Mouse (Mus musculus): ENCODE data around the gene Gm10065. TPM values are rescaled to one million over a fixed set of nuclear protein-coding genes. Genes with fewer than 3 reads are reported as not detected.
A peak's percentile ranks its signal among the peaks of the same experiment; 100 is the strongest.

Gene Gm10065
- polyA plus RNA-seq, 1 experiment from 2014 or later: not detected

- no peak overlapping the region for H3K4me2 ChIP-seq (ENCODE audit: low read depth, low read length)
- H3K4me1 ChIP-seq (ENCODE audit: control insufficient read depth, insufficient read depth, low read length): no peaks in the 10 kb centered on the region
- DNase-seq (ENCODE audit: low spot score): no peak
- H3K9me3 ChIP-seq (replicated peaks; ENCODE audit: control insufficient read depth, low read length): no peaks in the 10 kb centered on the region
- no peak overlapping the region for H3K27ac ChIP-seq (replicated peaks; ENCODE audit: low read depth, low read length)
- no peaks in the 10 kb centered on the region for H3K27me3 ChIP-seq (ENCODE audit: control insufficient read depth, insufficient read depth, low read length)
- 77% methylated on average over 16 of the region's 16 CpGs for WGBS
- H3K36me3 ChIP-seq (replicated peaks; ENCODE audit: control insufficient read depth, insufficient read depth, low read depth, low read length): peaks cover 3% of the 10 kb centered on the region
- no peak overlapping the region for H3K9ac ChIP-seq (replicated peaks; ENCODE audit: low read length)
- H3K4me3 ChIP-seq (ENCODE audit: low read depth, low read length): no peak overlapping the region
- ATAC-seq (replicated peaks; ENCODE audit: insufficient number of reproducible peaks, low FRiP score, low TSS enrichment, low read depth): no peak
These were observed 31.2 kb downstream of the Gm10065 start for GRCm38 (mm10) chr13:21447856-21448614.

DNA sequence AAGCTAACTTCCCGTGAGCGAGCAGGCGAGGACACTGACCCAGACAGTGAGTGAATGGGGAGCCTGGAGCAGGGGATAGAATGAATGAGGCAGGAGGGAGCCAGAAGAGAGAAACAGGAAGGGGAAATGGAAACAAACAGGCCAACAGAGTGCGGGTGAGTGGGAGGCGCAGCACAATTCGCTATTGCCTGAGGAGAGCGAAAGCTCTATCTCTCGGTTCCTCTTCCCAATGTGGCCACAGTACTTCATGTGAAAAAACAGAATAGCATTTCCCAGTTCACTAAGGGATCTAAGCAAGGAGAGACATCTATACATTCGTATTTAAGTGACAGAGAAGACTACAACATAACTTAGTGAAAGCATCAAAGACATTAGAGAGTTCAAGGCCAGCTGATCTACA lies 32.4 kb downstream of the Gm10065 start:
- H3K4me1 ChIP-seq (ENCODE audit: control insufficient read depth, insufficient read depth, low read length): no peaks in the 10 kb centered on the region
- H3K9ac ChIP-seq (replicated peaks; ENCODE audit: low read length): no peak overlapping the region
- no peaks in the 10 kb centered on the region for H3K9me3 ChIP-seq (replicated peaks; ENCODE audit: control insufficient read depth, low read length)
- peaks cover 3% of the 10 kb centered on the region for H3K36me3 ChIP-seq (replicated peaks; ENCODE audit: control insufficient read depth, insufficient read depth, low read depth, low read length)
- no peak overlapping the region for H3K27ac ChIP-seq (replicated peaks; ENCODE audit: low read depth, low read length)
- 90% methylated on average over 9 of the region's 9 CpGs for WGBS
- no peak for DNase-seq (ENCODE audit: low spot score)
- no peak for ATAC-seq (replicated peaks; ENCODE audit: insufficient number of reproducible peaks, low FRiP score, low TSS enrichment, low read depth)
- H3K4me3 ChIP-seq (ENCODE audit: low read depth, low read length): no peak overlapping the region
- H3K4me2 ChIP-seq (ENCODE audit: low read depth, low read length): no peak overlapping the region
- no peaks in the 10 kb centered on the region for H3K27me3 ChIP-seq (ENCODE audit: control insufficient read depth, insufficient read depth, low read length)

DNA sequence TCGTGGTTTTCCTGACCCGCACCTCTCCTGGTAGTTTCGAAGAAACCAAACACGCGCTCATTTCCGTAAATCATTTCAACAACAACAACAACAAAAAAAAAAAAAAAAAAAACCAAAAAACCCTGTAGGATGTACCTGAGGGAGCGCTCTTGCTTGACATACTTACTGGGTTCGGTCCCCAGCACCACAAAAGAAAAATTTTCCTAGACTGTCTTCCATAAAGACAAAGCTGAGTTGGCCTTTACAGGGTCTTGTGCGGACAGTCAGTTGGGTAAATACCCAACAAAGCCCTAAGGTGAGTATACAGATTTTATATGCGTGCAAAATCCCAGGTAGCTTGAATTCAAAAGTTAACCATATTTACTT lies 38.1 kb downstream of the Gm10065 start:
- no peaks in the 10 kb centered on the region for H3K27me3 ChIP-seq (ENCODE audit: control insufficient read depth, insufficient read depth, low read length)
- peak overlapping the region; percentile 79 for H3K9ac ChIP-seq (replicated peaks; ENCODE audit: low read length)
- H3K27ac ChIP-seq (replicated peaks; ENCODE audit: low read depth, low read length): no peak overlapping the region
- H3K4me1 ChIP-seq (ENCODE audit: control insufficient read depth, insufficient read depth, low read length): no peaks in the 10 kb centered on the region
- 15% methylated on average over 10 of the region's 10 CpGs for WGBS
- H3K4me3 ChIP-seq (ENCODE audit: low read depth, low read length): peak overlapping the region; percentile 50
- H3K9me3 ChIP-seq (replicated peaks; ENCODE audit: control insufficient read depth, low read length): no peaks in the 10 kb centered on the region
- peak overlapping the region; percentile 85 for H3K4me2 ChIP-seq (ENCODE audit: low read depth, low read length)
- peak; percentile 14; the same call in 1 of the 2 replicates for ATAC-seq (replicated peaks; ENCODE audit: insufficient number of reproducible peaks, low FRiP score, low TSS enrichment, low read depth)
- peak; percentile 2 for DNase-seq (ENCODE audit: low spot score)
- H3K36me3 ChIP-seq (replicated peaks; ENCODE audit: control insufficient read depth, insufficient read depth, low read depth, low read length): no peaks in the 10 kb centered on the region; the same call in 1 of the 2 replicates

GRCm38 (mm10) chr13:21440503-21441206 lies 38.6 kb downstream of the Gm10065 start, which contains the start of gene Pgbd1:
TSS of gene Pgbd1 (minus strand) at chr13:21441058.
- WGBS: 1% methylated on average over 32 of the region's 32 CpGs
- Histone ChIP-seq H3K36me3 (replicated peaks; ENCODE audit: control insufficient read depth, insufficient read depth, low read depth, low read length) (no peaks in the 10 kb centered on the region; the same call in 1 of the 2 replicates), H3K9ac (replicated peaks; ENCODE audit: low read length) (peak within 1 kb of the TSS; percentile 79), H3K27ac (replicated peaks; ENCODE audit: low read depth, low read length) (peak within 1 kb of the TSS; percentile 47), H3K27me3 (ENCODE audit: control insufficient read depth, insufficient read depth, low read length) (no peaks in the 10 kb centered on the region), H3K4me2 (ENCODE audit: low read depth, low read length) (peak within 1 kb of the TSS; percentile 85), H3K4me1 (ENCODE audit: control insufficient read depth, insufficient read depth, low read length) (no peaks in the 10 kb centered on the region), H3K9me3 (replicated peaks; ENCODE audit: control insufficient read depth, low read length) (no peaks in the 10 kb centered on the region), H3K4me3 (ENCODE audit: low read depth, low read length) (peak within 1 kb of the TSS; percentile 50)
- DNase-seq (ENCODE audit: low spot score) (peak; percentile 83), ATAC-seq (replicated peaks; ENCODE audit: insufficient number of reproducible peaks, low FRiP score, low TSS enrichment, low read depth) (peak; percentile 92)

DNA sequence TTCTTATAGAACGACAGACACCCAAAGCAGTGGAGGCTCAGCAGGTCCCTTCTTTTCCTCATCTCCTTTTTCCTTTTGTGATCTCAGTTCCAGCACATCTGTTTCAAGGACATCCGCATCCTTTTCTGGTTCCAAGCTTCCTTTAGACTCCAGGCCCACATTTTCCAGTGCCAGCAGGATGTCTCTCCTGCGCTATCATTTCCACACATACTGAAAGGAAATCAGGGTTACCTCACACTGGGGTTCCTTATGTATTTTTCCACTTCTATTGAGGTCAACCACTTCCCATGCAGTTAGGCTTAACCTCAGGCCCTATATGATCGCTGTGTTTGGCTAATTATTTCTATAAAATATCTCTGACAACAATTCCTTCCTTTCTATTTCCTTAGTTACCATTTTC lies 43.8 kb downstream of the Gm10065 start:
- no peak overlapping the region for H3K4me3 ChIP-seq (ENCODE audit: low read depth, low read length)
- no peak overlapping the region for H3K27ac ChIP-seq (replicated peaks; ENCODE audit: low read depth, low read length)
- no peaks in the 10 kb centered on the region for H3K4me1 ChIP-seq (ENCODE audit: control insufficient read depth, insufficient read depth, low read length)
- WGBS: 87% methylated on average over 4 of the region's 4 CpGs
- no peak overlapping the region for H3K9ac ChIP-seq (replicated peaks; ENCODE audit: low read length)
- no peaks in the 10 kb centered on the region for H3K36me3 ChIP-seq (replicated peaks; ENCODE audit: control insufficient read depth, insufficient read depth, low read depth, low read length)
- H3K4me2 ChIP-seq (ENCODE audit: low read depth, low read length): no peak overlapping the region
- no peak for DNase-seq (ENCODE audit: low spot score)
- H3K9me3 ChIP-seq (replicated peaks; ENCODE audit: control insufficient read depth, low read length): no peaks in the 10 kb centered on the region
- H3K27me3 ChIP-seq (ENCODE audit: control insufficient read depth, insufficient read depth, low read length): no peaks in the 10 kb centered on the region
- no peak for ATAC-seq (replicated peaks; ENCODE audit: insufficient number of reproducible peaks, low FRiP score, low TSS enrichment, low read depth)

MicroRNAs encoded within 50 kb of the gene (microRNA counts, 519-probe panel; counts per million panel counts)
- 3,768 counts per million, percentile 56 among the panel's probes with 10 or more counts for microRNA mmu-miR-1896

Small RNA genes within 50 kb of the gene (microRNA-seq; reads per million reads assigned to microRNA genes)
- not detected for gene Mir1896 (ENCODE audit: borderline number of aligned reads)

Other genes starting within 250 kb of the Gm10065 start
- not detected in 2 replicates for gene Gpx5, start 186.7 kb downstream of the Gm10065 start, polyA plus RNA-seq (2014; fragmentation: Nextera tagmentation; extraction: Ambion mirVana)
- gene Gpx6, start 167.3 kb downstream of the Gm10065 start, polyA plus RNA-seq (2014; fragmentation: Nextera tagmentation; extraction: Ambion mirVana): 0.41 and 0.67 TPM in 2 replicates
- gene Olfr1367, start 132.5 kb downstream of the Gm10065 start, polyA plus RNA-seq (2014; fragmentation: Nextera tagmentation; extraction: Ambion mirVana): not detected in 2 replicates
- 20.5 and 21.5 TPM in 2 replicates for gene Zscan12, start 116.6 kb downstream of the Gm10065 start, polyA plus RNA-seq (2014; fragmentation: Nextera tagmentation; extraction: Ambion mirVana)
- 84.9 and 89.5 TPM in 2 replicates for gene Zkscan3, start 76.7 kb downstream of the Gm10065 start, polyA plus RNA-seq (2014; fragmentation: Nextera tagmentation; extraction: Ambion mirVana)
- 5.6 and 6.2 TPM in 2 replicates for gene Pgbd1, start 38.4 kb downstream of the Gm10065 start, polyA plus RNA-seq (2014; fragmentation: Nextera tagmentation; extraction: Ambion mirVana)
- 17.9 and 19.3 TPM in 2 replicates for gene Zscan26, start 25.7 kb downstream of the Gm10065 start, polyA plus RNA-seq (2014; fragmentation: Nextera tagmentation; extraction: Ambion mirVana)
- gene Nkapl, start 10.9 kb downstream of the Gm10065 start, polyA plus RNA-seq (2014; fragmentation: Nextera tagmentation; extraction: Ambion mirVana): 1.9 and 3.1 TPM in 2 replicates
- 3.8 and 4.2 TPM in 2 replicates for gene Zkscan4, start 534 bp downstream of the Gm10065 start, polyA plus RNA-seq (2014; fragmentation: Nextera tagmentation; extraction: Ambion mirVana)
- 0.35 and 0.41 TPM in 2 replicates for gene AK157302, start 15.8 kb upstream of the Gm10065 start, polyA plus RNA-seq (2014; fragmentation: Nextera tagmentation; extraction: Ambion mirVana)
- 1.9 and 5.2 TPM in 2 replicates for gene Gm11273, start 22.0 kb upstream of the Gm10065 start, polyA plus RNA-seq (2014; fragmentation: Nextera tagmentation; extraction: Ambion mirVana)
- 8.7 and 11.9 TPM in 2 replicates for gene Zkscan8, start 51.7 kb upstream of the Gm10065 start, polyA plus RNA-seq (2014; fragmentation: Nextera tagmentation; extraction: Ambion mirVana)
- 0.13 and 0.24 TPM in 2 replicates for gene Olfr1366, start 63.4 kb upstream of the Gm10065 start, polyA plus RNA-seq (2014; fragmentation: Nextera tagmentation; extraction: Ambion mirVana)
- gene Olfr1535, start 80.5 kb upstream of the Gm10065 start, polyA plus RNA-seq (2014; fragmentation: Nextera tagmentation; extraction: Ambion mirVana): not detected in 2 replicates
- not detected in 2 replicates for gene Olfr1364, start 102.3 kb upstream of the Gm10065 start, polyA plus RNA-seq (2014; fragmentation: Nextera tagmentation; extraction: Ambion mirVana)
- gene Olfr1362, start 134.6 kb upstream of the Gm10065 start, polyA plus RNA-seq (2014; fragmentation: Nextera tagmentation; extraction: Ambion mirVana): not detected in 2 replicates
- gene Olfr11, start 163.1 kb upstream of the Gm10065 start, polyA plus RNA-seq (2014; fragmentation: Nextera tagmentation; extraction: Ambion mirVana): not detected in 2 replicates
- gene Olfr1361, start 183.9 kb upstream of the Gm10065 start, polyA plus RNA-seq (2014; fragmentation: Nextera tagmentation; extraction: Ambion mirVana): not detected in 2 replicates
- gene Olfr1360, start 198.0 kb upstream of the Gm10065 start, polyA plus RNA-seq (2014; fragmentation: Nextera tagmentation; extraction: Ambion mirVana): not detected in 2 replicates
- gene Olfr1359, start 218.7 kb upstream of the Gm10065 start, polyA plus RNA-seq (2014; fragmentation: Nextera tagmentation; extraction: Ambion mirVana): not detected in 2 replicates
- 4.6 TPM in 2 replicates for gene Hist1h2bl, start 236.7 kb upstream of the Gm10065 start, polyA plus RNA-seq (2014; fragmentation: Nextera tagmentation; extraction: Ambion mirVana)
- 26.6 and 30.4 TPM in 2 replicates for gene Hist1h2ai, start 237.0 kb upstream of the Gm10065 start, polyA plus RNA-seq (2014; fragmentation: Nextera tagmentation; extraction: Ambion mirVana)
- gene Hist1h3h, start 238.2 kb upstream of the Gm10065 start, polyA plus RNA-seq (2014; fragmentation: Nextera tagmentation; extraction: Ambion mirVana): 9.7 and 14.7 TPM in 2 replicates
- 6.3 and 6.4 TPM in 2 replicates for gene Hist1h2bm, start 242.6 kb upstream of the Gm10065 start, polyA plus RNA-seq (2014; fragmentation: Nextera tagmentation; extraction: Ambion mirVana)

Measured in embryonic facial prominence, embryonic 11.5 days (tissue).